Mouse (Mus musculus): Measurements from ENCODE around the gene Gucy1a1.

Gene Gucy1a1

GRCm38 (mm10) chr3:82074201-82074851 lies 71.3 kb downstream of the Gucy1a1 start, which contains the start of gene Gucy1b1:
Gucy1b1 (minus strand) TSS chr3:82074689.
- DNase-seq (ENCODE audit: low spot score), result no peak

GRCm38 (mm10) chr3:82073741-82074181 lies 71.8 kb downstream of the Gucy1a1 start:
- DNase-seq (ENCODE audit: low spot score), result no peak

- no peak for DNase-seq (ENCODE audit: low spot score)
Observed at GRCm38 (mm10) chr3:82067830-82068229, 77.8 kb downstream of the Gucy1a1 start.

GRCm38 (mm10) chr3:82061402-82062180 lies 84.0 kb downstream of the Gucy1a1 start:
- DNase-seq (ENCODE audit: low spot score), result no peak

GRCm38 (mm10) chr3:82057201-82057600 lies 88.4 kb downstream of the Gucy1a1 start:
- no peak for DNase-seq (ENCODE audit: low spot score)

- no peak for DNase-seq (ENCODE audit: low spot score)
Observed at GRCm38 (mm10) chr3:82054283-82054974, 91.2 kb downstream of the Gucy1a1 start.

- no peak for DNase-seq (ENCODE audit: low spot score)
Observed at GRCm38 (mm10) chr3:82052029-82052428, 93.6 kb downstream of the Gucy1a1 start.

- no peak for DNase-seq (ENCODE audit: low spot score)
Observed at GRCm38 (mm10) chr3:82051468-82051867, 94.1 kb downstream of the Gucy1a1 start.

- DNase-seq (ENCODE audit: low spot score), result no peak
Observed at GRCm38 (mm10) chr3:82048681-82049080, 96.9 kb downstream of the Gucy1a1 start.

- no peak for DNase-seq (ENCODE audit: low spot score)
Observed at GRCm38 (mm10) chr3:82048078-82048477, 97.5 kb downstream of the Gucy1a1 start.

GRCm38 (mm10) chr3:82047100-82047753 lies 98.4 kb downstream of the Gucy1a1 start:
- peak; percentile 45 for DNase-seq (ENCODE audit: low spot score)

GRCm38 (mm10) chr3:82046087-82046486 lies 99.5 kb downstream of the Gucy1a1 start:
- DNase-seq (ENCODE audit: low spot score), result no peak

- no peak for DNase-seq (ENCODE audit: low spot score)
Observed at GRCm38 (mm10) chr3:82044902-82045301, 100.7 kb downstream of the Gucy1a1 start.

GRCm38 (mm10) chr3:82043676-82044075 lies 101.9 kb downstream of the Gucy1a1 start:
- DNase-seq (ENCODE audit: low spot score), result no peak
